Mouse (Mus musculus) embryonic facial prominence, embryonic 12.5 days (tissue): Measurements from ENCODE around the gene Gm17018. TPM values are rescaled to one million over a fixed set of nuclear protein-coding genes. Genes with fewer than 3 reads are reported as not detected.

ENCODE experiments used
- polyA plus RNA-seq: library from polyadenylated mRNA; unstranded; fragments of >200 nt; fragmentation: Nextera tagmentation; extraction: Ambion mirVana; gene quantifications from 2 replicates; pipeline ENCODE4 v1.2.1, GENCODE M21; 2016

Gm17018 gene
- polyA plus RNA-seq, 1 experiment from 2014 or later = 43.8 TPM

Other genes starting within 250 kb of the Gm17018 start
- 57.3 and 59.4 TPM in 2 replicates for gene Btrc, start 196.9 kb upstream of the Gm17018 start, polyA plus RNA-seq
- gene Poll, start 84 bp upstream of the Gm17018 start, polyA plus RNA-seq = 15.6 and 17.6 TPM in 2 replicates
- 6.8 and 7.9 TPM in 2 replicates for gene Fbxw4, start 99.7 kb downstream of the Gm17018 start, polyA plus RNA-seq
- 3.5 and 6.1 TPM in 2 replicates for gene Fgf8, start 182.3 kb downstream of the Gm17018 start, polyA plus RNA-seq
- 13.2 and 15.0 TPM in 2 replicates for gene Npm3, start 189.0 kb downstream of the Gm17018 start, polyA plus RNA-seq
- 85.8 and 91.9 TPM in 2 replicates for gene Mgea5, start 223.2 kb downstream of the Gm17018 start, polyA plus RNA-seq